Mouse (Mus musculus) limb, embryonic 11.5 days (tissue): ENCODE results near the gene Jag2. TPM values are rescaled to one million over a fixed set of nuclear protein-coding genes. Genes with fewer than 3 reads are reported as not detected.

Experiments
- ATAC-seq: fragments of 200-750 bp; cut with Nextera tagmentation; 2 replicates; pipeline ENCODE4 v1.8.0; 2017; ENCODE audit warnings: low read depth; ENCODE audit not compliant: insufficient number of reproducible peaks, low FRiP score, low TSS enrichment
- DNase-seq: peaks from one replicate; pipeline ENCODE4 v3.0.0-alpha.2; 2015; ENCODE audit warnings: low spot score
- H3K27ac ChIP-seq: fragments of 300-500 bp; sonication (generic); replicated peaks from 2 replicates; pipeline ENCODE4 v1.5.1; 2014; ENCODE audit warnings: low read depth, mild to moderate bottlenecking, low read length
- H3K27me3 ChIP-seq: fragments of 300-500 bp; sonication (generic); 2 replicates; pipeline ENCODE4 v1.6.1; 2014; ENCODE audit warnings: mild to moderate bottlenecking, low read length, mixed read lengths; ENCODE audit not compliant: control insufficient read depth, insufficient read depth
- H3K36me3 ChIP-seq: fragments of 300-500 bp; sonication (generic); 2 replicates; pipeline ENCODE4 v1.6.1; 2014; ENCODE audit warnings: mild to moderate bottlenecking, low read length, moderate library complexity, mixed read lengths; ENCODE audit not compliant: control insufficient read depth, insufficient read depth
- H3K4me1 ChIP-seq: fragments of 300-500 bp; sonication (generic); 2 replicates; pipeline ENCODE4 v1.6.1; 2014; ENCODE audit warnings: low read length, mixed read lengths; ENCODE audit not compliant: control insufficient read depth, insufficient read depth
- H3K4me2 ChIP-seq: fragments of 300-500 bp; sonication (generic); 2 replicates; pipeline ENCODE4 v1.6.1; 2014; ENCODE audit warnings: low read depth, mild to moderate bottlenecking, moderate library complexity; ENCODE audit not compliant: severe bottlenecking
- H3K4me3 ChIP-seq: fragments of 300-500 bp; sonication (generic); 2 replicates; pipeline ENCODE4 v1.5.1; 2014; ENCODE audit warnings: low read depth, low read length
- H3K9ac ChIP-seq: fragments of 300-500 bp; sonication (generic); 2 replicates; pipeline ENCODE4 v1.6.1; 2014; ENCODE audit warnings: mild to moderate bottlenecking, low read length
- H3K9me3 ChIP-seq: fragments of 300-500 bp; sonication (generic); 2 replicates; pipeline ENCODE4 v1.6.1; 2016; ENCODE audit warnings: low read length; ENCODE audit not compliant: control insufficient read depth
- WGBS: fragments of 180-500 bp; shearing (Covaris S2); extraction: QIAGEN DNeasy Blood & Tissue Kit; methylation state at CpG from one replicate; pipeline ENCODE4 v1.1.7; 2014; 5-methylcytosine and 5-hydroxymethylcytosine counted together
- polyA plus RNA-seq: library from polyadenylated mRNA; unstranded; fragments of >200 nt; fragmentation: Nextera tagmentation; extraction: Ambion mirVana; gene quantifications from 2 replicates; pipeline ENCODE4 v1.2.1, GENCODE M21; 2014

The Jag2 gene
- polyA plus RNA-seq, 1 experiment from 2014 or later, result 4.7 TPM

- ATAC-seq (no peak), DNase-seq (no peak)
- Histone ChIP-seq H3K27ac (no peak overlapping the region), H3K4me3 (no peak overlapping the region), H3K9me3 (no peaks in the 10 kb centered on the region), H3K36me3 (no peaks in the 10 kb centered on the region), H3K4me1 (no peaks in the 10 kb centered on the region; the same call in 1 of the 2 replicates), H3K4me2 (no peak overlapping the region), H3K9ac (no peak overlapping the region), H3K27me3 (no peaks in the 10 kb centered on the region; the same call in 1 of the 2 replicates)
- WGBS, result 96% methylated on average over 22 of the region's 22 CpGs
Observed at GRCm38 (mm10) chr12:112908991-112909390, 20.6 kb downstream of the Jag2 start.

GRCm38 (mm10) chr12:112905001-112905400, 24.6 kb downstream of the Jag2 start:
- no peak overlapping the region for H3K4me3 ChIP-seq
- no peaks in the 10 kb centered on the region for H3K9me3 ChIP-seq
- no peak overlapping the region for H3K9ac ChIP-seq
- no peaks in the 10 kb centered on the region; the same call in 1 of the 2 replicates for H3K4me1 ChIP-seq
- H3K36me3 ChIP-seq, result no peaks in the 10 kb centered on the region
- DNase-seq (no peak), ATAC-seq (no peak)
- WGBS, result 84% methylated on average over 5 of the region's 5 CpGs
- no peak overlapping the region for H3K4me2 ChIP-seq
- no peak overlapping the region for H3K27ac ChIP-seq
- H3K27me3 ChIP-seq, result no peaks in the 10 kb centered on the region; the same call in 1 of the 2 replicates

- Histone ChIP-seq H3K4me3 (no peak overlapping the region), H3K9ac (no peak overlapping the region), H3K36me3 (no peaks in the 10 kb centered on the region), H3K27me3 (no peaks in the 10 kb centered on the region; the same call in 1 of the 2 replicates), H3K9me3 (no peaks in the 10 kb centered on the region), H3K4me2 (no peak overlapping the region), H3K27ac (no peak overlapping the region), H3K4me1 (no peaks in the 10 kb centered on the region; the same call in 1 of the 2 replicates)
- 73% methylated on average over 8 of the region's 8 CpGs for WGBS
- ATAC-seq (no peak), DNase-seq (no peak)
Observed at GRCm38 (mm10) chr12:112903941-112904340, 25.6 kb downstream of the Jag2 start.

GRCm38 (mm10) chr12:112900641-112901040, 28.9 kb downstream of the Jag2 start:
- Histone ChIP-seq H3K9me3 (no peaks in the 10 kb centered on the region), H3K4me2 (no peak overlapping the region), H3K9ac (no peak overlapping the region), H3K36me3 (no peaks in the 10 kb centered on the region), H3K27me3 (no peaks in the 10 kb centered on the region), H3K4me3 (no peak overlapping the region), H3K4me1 (no peaks in the 10 kb centered on the region; the same call in 1 of the 2 replicates), H3K27ac (no peak overlapping the region)
- 79% methylated on average over 9 of the region's 9 CpGs for WGBS
- ATAC-seq, result no peak
- DNase-seq, result no peak

- WGBS, result 55% methylated on average over 4 of the region's 4 CpGs
- DNase-seq (no peak), ATAC-seq (no peak)
- no peak overlapping the region for H3K4me2 ChIP-seq
- H3K9ac ChIP-seq, result no peak overlapping the region
- no peaks in the 10 kb centered on the region; the same call in 1 of the 2 replicates for H3K4me1 ChIP-seq
- no peak overlapping the region for H3K4me3 ChIP-seq
- no peaks in the 10 kb centered on the region for H3K9me3 ChIP-seq
- no peaks in the 10 kb centered on the region for H3K36me3 ChIP-seq
- H3K27me3 ChIP-seq, result no peaks in the 10 kb centered on the region
- H3K27ac ChIP-seq, result no peak overlapping the region
Observed at GRCm38 (mm10) chr12:112898960-112899359, 30.6 kb downstream of the Jag2 start.

- no peak for DNase-seq
- Histone ChIP-seq H3K36me3 (no peaks in the 10 kb centered on the region), H3K4me3 (no peak overlapping the region), H3K4me2 (no peak overlapping the region), H3K27me3 (no peaks in the 10 kb centered on the region), H3K27ac (no peak overlapping the region), H3K9me3 (no peaks in the 10 kb centered on the region), H3K9ac (no peak overlapping the region), H3K4me1 (no peaks in the 10 kb centered on the region)
- no peak for ATAC-seq
- WGBS, result 77% methylated on average over 12 of the region's 12 CpGs
Observed at GRCm38 (mm10) chr12:112898351-112898750, 31.2 kb downstream of the Jag2 start.

- no peaks in the 10 kb centered on the region for H3K27me3 ChIP-seq
- no peak overlapping the region for H3K4me2 ChIP-seq
- H3K9ac ChIP-seq, result no peak overlapping the region
- ATAC-seq, result no peak
- H3K36me3 ChIP-seq, result no peaks in the 10 kb centered on the region
- no peak overlapping the region for H3K27ac ChIP-seq
- WGBS, result 37% methylated on average over 16 of the region's 16 CpGs
- H3K4me1 ChIP-seq, result no peaks in the 10 kb centered on the region
- H3K9me3 ChIP-seq, result no peaks in the 10 kb centered on the region
- no peak overlapping the region for H3K4me3 ChIP-seq
- no peak for DNase-seq
Observed at GRCm38 (mm10) chr12:112897522-112898212, 31.9 kb downstream of the Jag2 start.

GRCm38 (mm10) chr12:112894969-112895368, 34.6 kb downstream of the Jag2 start:
- Histone ChIP-seq H3K4me2 (no peak overlapping the region), H3K27ac (no peak overlapping the region), H3K36me3 (no peaks in the 10 kb centered on the region), H3K27me3 (no peaks in the 10 kb centered on the region), H3K4me3 (no peak overlapping the region), H3K9me3 (no peaks in the 10 kb centered on the region), H3K9ac (no peak overlapping the region), H3K4me1 (no peaks in the 10 kb centered on the region)
- WGBS, result 68% methylated on average over 4 of the region's 4 CpGs
- ATAC-seq (no peak), DNase-seq (no peak)
